Mouse (Mus musculus) cortical plate, adult 2 months (tissue): ENCODE data around the gene Ankub1.

Source experiments
- CTCF ChIP-seq: fragments of 200-500 bp; IDR thresholded peaks from 2 replicates; pipeline ENCODE4 v1.5.1; 2011; ENCODE audit warnings: mild to moderate bottlenecking, control low read depth, low read length; ENCODE audit not compliant: insufficient read depth; ENCODE audit errors: extremely low read depth
- POLR2A ChIP-seq: fragments of 200-500 bp; IDR thresholded peaks from 2 replicates; pipeline ENCODE4 v1.6.1; 2011; ENCODE audit warnings: mild to moderate bottlenecking, low read length, control low read depth; ENCODE audit not compliant: insufficient read depth; ENCODE audit errors: extremely low read depth

DNA sequence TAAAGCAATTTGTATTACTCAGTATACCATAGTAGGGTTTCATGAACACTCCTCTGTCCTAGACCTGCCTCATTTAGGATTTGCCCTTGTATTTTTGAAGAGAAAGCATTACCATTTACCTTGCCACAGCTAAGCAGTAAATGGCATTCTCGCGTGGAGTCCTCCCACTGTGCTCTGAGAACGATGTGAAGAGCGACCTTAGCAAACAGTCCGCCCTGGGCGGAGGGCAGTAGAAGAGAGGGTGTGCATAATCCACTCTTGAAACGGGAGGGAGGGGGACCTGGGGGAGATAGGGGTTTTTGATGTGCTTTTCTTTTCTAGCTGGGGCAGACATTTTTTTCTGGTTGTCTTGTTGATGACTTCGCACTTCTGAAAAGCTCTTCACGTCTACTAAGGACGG, 27.9 kb downstream of the Ankub1 start:
- TF ChIP-seq CTCF (no peak), POLR2A (no peak)
